Mouse (Mus musculus): ENCODE measurements around the gene Hacd3. TPM values are rescaled to one million over a fixed set of nuclear protein-coding genes. Genes with fewer than 3 reads are reported as not detected.

Hacd3 gene
- total and polyA plus RNA-seq, 3 experiments = 30.4 to 68.7 (median 41.5) TPM

- H3K27me3 ChIP-seq (replicated peaks) = no peaks in the 10 kb centered on the region
- peak overlapping the region; percentile 83 for H3K4me2 ChIP-seq (ENCODE audit: insufficient read depth, low read depth, poor library complexity, severe bottlenecking)
- in situ Hi-C loops (cut with MboI; ENCODE audit: low pct_ligation_motif_present, low pct_unique_long_range_greater_than_20kb, low sequenced_read_pairs) (no loop called here), dilution Hi-C loops (cut with MboI; ENCODE audit: extremely low pct_ligation_motif_present, extremely low pct_unique_long_range_greater_than_20kb, low sequenced_read_pairs) (no loop called here)
- peaks cover 11% of the 10 kb centered on the region for H3K79me2 ChIP-seq (replicated peaks; ENCODE audit: control insufficient read depth, extremely low read depth, insufficient read depth, poor library complexity, severe bottlenecking)
- H3K9ac ChIP-seq (ENCODE audit: insufficient read depth, low read depth) = peak overlapping the region; percentile 85
- peak overlapping the region; percentile 60 to 99 (median 79) for H3K4me3 ChIP-seq (replicated peaks in 1 of 3; ENCODE audit: low read depth in 2 of 3, low read length in 2 of 3, poor library complexity in 1 of 3)
- DNase-seq (ENCODE audit: extremely low read depth) = no peak
- H3K36me3 ChIP-seq (replicated peaks in 1 of 2; ENCODE audit: control insufficient read depth in 1 of 2, insufficient read depth in 1 of 2, low read length in 1 of 2) = peaks cover 0 to 4% of the 10 kb centered on the region in 2 experiments
- H3K9me3 ChIP-seq (replicated peaks; ENCODE audit: low read length) = peaks cover 5% of the 10 kb centered on the region
- peaks cover 10 to 44% of the 10 kb centered on the region in 2 experiments for H3K4me1 ChIP-seq (ENCODE audit: control insufficient read depth in 1 of 2, insufficient read depth in 2 of 2)
- H3K27ac ChIP-seq (ENCODE audit: insufficient read depth, low read depth) = peak overlapping the region; percentile 42
- TF ChIP-seq ZKSCAN1 (IDR thresholded peaks at IDR 0.05; ENCODE audit: borderline replicate concordance, low read depth, low read length) (no peak), MXI1 (IDR thresholded peaks at IDR 0.05; ENCODE audit: low read depth, low read length) (no peak), EP300 (IDR thresholded peaks at IDR 0.05; ENCODE audit: low read length) (0 out of 2 replicates have a peak, but pooled peaks have one; percentile 9), TBP (conservative IDR thresholded peaks at IDR 0.05; ENCODE audit: low read depth, low read length) (no peak), MYC (IDR thresholded peaks at IDR 0.05; ENCODE audit: low read depth, low read length) (0 out of 2 replicates have a peak, but pooled peaks have one; percentile 66), POLR2A (IDR thresholded peaks at IDR 0.05; ENCODE audit: low read depth, low read length) (no peak)
Observed at GRCm38 (mm10) chr9:65021887-65022579, 540 bp upstream of the Hacd3 start.

GRCm38 (mm10) chr9:65020128-65020527, 1.4 kb downstream of the Hacd3 start:
- no peak for TF ChIP-seq TBP (conservative IDR thresholded peaks at IDR 0.05; ENCODE audit: low read depth, low read length)
- TF ChIP-seq KAT2A (IDR thresholded peaks at IDR 0.05; ENCODE audit: insufficient replicate concordance, low read length) = no peak
- TF ChIP-seq POLR2AphosphoS2 (IDR thresholded peaks at IDR 0.05; ENCODE audit: low read depth, low read length) = no peak
- no peak for TF ChIP-seq SIN3A (IDR thresholded peaks at IDR 0.05; ENCODE audit: low read length)
- TF ChIP-seq EP300 (IDR thresholded peaks at IDR 0.05; ENCODE audit: low read length) = no peak
- TF ChIP-seq ZMIZ1 (IDR thresholded peaks at IDR 0.05; ENCODE audit: low read depth, low read length) = no peak
- no peak for TF ChIP-seq ETS1 (conservative IDR thresholded peaks at IDR 0.05; ENCODE audit: low read depth, low read length)
- no peak for TF ChIP-seq IRF4 (IDR thresholded peaks at IDR 0.05; ENCODE audit: low read depth, low read length)
- no peak for TF ChIP-seq JUND (conservative IDR thresholded peaks at IDR 0.05; ENCODE audit: low read depth, low read length)
- TF ChIP-seq NRF1 (IDR thresholded peaks at IDR 0.05; ENCODE audit: low read depth, low read length) = no peak
- no peak for TF ChIP-seq MAZ (IDR thresholded peaks at IDR 0.05; ENCODE audit: low read depth, low read length)
- H3K36me3 ChIP-seq (replicated peaks in 1 of 2; ENCODE audit: control insufficient read depth in 1 of 2, insufficient read depth in 1 of 2, low read length in 1 of 2) = peaks cover 0 to 14% of the 10 kb centered on the region in 2 experiments
- H3K9me3 ChIP-seq (replicated peaks; ENCODE audit: low read length) = peaks cover under 1% of the 10 kb centered on the region
- in situ Hi-C loops (cut with MboI; ENCODE audit: low pct_ligation_motif_present, low pct_unique_long_range_greater_than_20kb, low sequenced_read_pairs) = no loop called here
- peak overlapping the region in 1 of 3 experiments; percentile 88 for H3K4me3 ChIP-seq (replicated peaks in 1 of 3; ENCODE audit: low read depth in 2 of 3, low read length in 2 of 3, poor library complexity in 1 of 3)
- H3K9ac ChIP-seq (ENCODE audit: insufficient read depth, low read depth) = peak overlapping the region; percentile 85; the same call in 1 of the 2 replicates
- peaks cover 10 to 49% of the 10 kb centered on the region in 2 experiments for H3K4me1 ChIP-seq (ENCODE audit: control insufficient read depth in 1 of 2, insufficient read depth in 2 of 2)
- DNase-seq (ENCODE audit: extremely low read depth) = no peak
- H3K27me3 ChIP-seq (replicated peaks) = no peaks in the 10 kb centered on the region
- H3K79me2 ChIP-seq (replicated peaks; ENCODE audit: control insufficient read depth, extremely low read depth, insufficient read depth, poor library complexity, severe bottlenecking) = peaks cover 16% of the 10 kb centered on the region
- dilution Hi-C loops (cut with MboI; ENCODE audit: extremely low pct_ligation_motif_present, extremely low pct_unique_long_range_greater_than_20kb, low sequenced_read_pairs) = no loop called here
- peak overlapping the region; percentile 49 for H3K4me2 ChIP-seq (ENCODE audit: insufficient read depth, low read depth, poor library complexity, severe bottlenecking)
- no peak overlapping the region for H3K27ac ChIP-seq (ENCODE audit: insufficient read depth, low read depth)
